Mouse (Mus musculus) hindbrain, embryonic 15.5 days (tissue): ENCODE measurements at regions not wholly inside any gene's neighbourhood (a gene's known extent, or its start where the extent isn't known, plus 50 kb on each side); places are given as distances from the start of the nearest gene placed in this dataset.

Experiments used
- ATAC-seq: fragments of 200-750 bp; cut with Nextera tagmentation; 2 replicates; pipeline ENCODE4 v1.8.0; 2017; ENCODE audit warnings: low read depth, moderate number of reproducible peaks, moderate TSS enrichment; ENCODE audit not compliant: low FRiP score
- H3K27ac ChIP-seq: fragments of 300-500 bp; sonication (generic); replicated peaks from 2 replicates; pipeline ENCODE4 v1.5.1; 2015; ENCODE audit warnings: mild to moderate bottlenecking, inconsistent platforms
- H3K27me3 ChIP-seq: fragments of 300-500 bp; sonication (generic); 2 replicates; pipeline ENCODE4 v1.6.1; 2015; ENCODE audit warnings: control low read depth, inconsistent platforms
- H3K36me3 ChIP-seq: fragments of 300-500 bp; sonication (generic); 2 replicates; pipeline ENCODE4 v1.6.1; 2015; ENCODE audit warnings: control low read depth, inconsistent platforms
- H3K4me1 ChIP-seq: fragments of 300-500 bp; sonication (generic); replicated peaks from 2 replicates; pipeline ENCODE4 v1.6.1; 2015; ENCODE audit warnings: control low read depth, inconsistent platforms
- H3K4me2 ChIP-seq: fragments of 300-500 bp; sonication (generic); 2 replicates; pipeline ENCODE4 v1.6.1; 2015; ENCODE audit warnings: moderate library complexity, mild to moderate bottlenecking, inconsistent platforms
- H3K4me3 ChIP-seq: fragments of 300-500 bp; sonication (generic); 2 replicates; pipeline ENCODE4 v1.5.1; 2015; ENCODE audit warnings: mild to moderate bottlenecking, inconsistent platforms
- H3K9ac ChIP-seq: fragments of 300-500 bp; sonication (generic); 2 replicates; pipeline ENCODE4 v1.6.1; 2015; ENCODE audit warnings: inconsistent platforms
- H3K9me3 ChIP-seq: fragments of 300-500 bp; sonication (generic); 2 replicates; pipeline ENCODE4 v1.6.1; 2016; ENCODE audit warnings: control low read depth, inconsistent platforms
- WGBS: fragments of 180-500 bp; shearing (Covaris S2); methylation state at CpG from one replicate; pipeline ENCODE4 v1.1.7; 2015; 5-methylcytosine and 5-hydroxymethylcytosine counted together

DNA sequence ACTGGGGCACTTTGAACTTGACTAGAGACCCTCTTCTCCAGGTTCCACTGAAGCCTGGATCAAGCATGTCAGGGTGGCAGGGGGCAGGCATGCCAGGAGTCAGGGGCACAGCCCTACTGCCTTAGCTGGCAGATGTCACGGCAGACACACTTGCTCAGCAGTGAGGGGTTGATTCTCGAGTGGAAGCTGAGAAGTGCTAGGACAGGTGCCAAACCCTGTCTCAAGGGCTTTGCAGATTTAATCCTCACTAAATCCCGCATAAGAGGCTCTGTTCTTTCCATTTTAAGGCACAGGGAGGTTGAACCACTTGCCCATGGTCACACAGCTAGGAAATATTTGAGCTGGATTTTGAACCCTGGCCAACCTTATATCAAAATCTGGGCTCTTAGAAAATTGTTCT, 223.5 kb upstream of the Mvb12b start:
- Histone ChIP-seq H3K27ac (no peak overlapping the region), H3K36me3 (no peaks in the 10 kb centered on the region), H3K9me3 (no peaks in the 10 kb centered on the region), H3K4me2 (no peak overlapping the region), H3K27me3 (no peaks in the 10 kb centered on the region), H3K4me1 (peaks cover 26% of the 10 kb centered on the region), H3K9ac (no peak overlapping the region), H3K4me3 (no peak overlapping the region)
- no peak for ATAC-seq
- WGBS: 47% methylated on average over 3 of the region's 3 CpGs

DNA sequence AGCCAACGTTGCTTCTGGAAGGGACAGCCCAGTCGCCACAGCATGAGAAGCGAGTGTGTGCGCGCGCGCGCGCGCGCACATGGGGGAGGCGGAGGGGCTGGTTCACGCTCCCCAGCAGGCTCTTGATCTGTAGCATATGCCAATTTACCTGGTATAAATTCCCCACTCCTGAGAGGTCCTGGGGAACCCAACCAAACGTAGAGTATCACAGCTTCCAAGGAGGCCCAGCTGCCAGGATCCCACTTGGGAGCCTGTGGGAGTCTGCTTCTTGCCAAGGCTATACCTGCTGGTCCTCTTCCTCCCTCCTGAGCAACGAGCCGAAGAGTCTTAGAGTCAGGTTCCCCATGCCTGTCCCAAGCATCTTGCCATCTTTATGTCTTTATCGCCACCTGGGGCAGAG, 222.8 kb upstream of the Mvb12b start:
- no peaks in the 10 kb centered on the region for H3K9me3 ChIP-seq
- H3K4me2 ChIP-seq: no peak overlapping the region
- H3K27ac ChIP-seq: no peak overlapping the region
- ATAC-seq: no peak
- H3K4me3 ChIP-seq: no peak overlapping the region
- H3K36me3 ChIP-seq: no peaks in the 10 kb centered on the region
- peaks cover 33% of the 10 kb centered on the region for H3K4me1 ChIP-seq
- no peaks in the 10 kb centered on the region for H3K27me3 ChIP-seq
- no peak overlapping the region for H3K9ac ChIP-seq
- 74% methylated on average over 17 of the region's 17 CpGs for WGBS

DNA sequence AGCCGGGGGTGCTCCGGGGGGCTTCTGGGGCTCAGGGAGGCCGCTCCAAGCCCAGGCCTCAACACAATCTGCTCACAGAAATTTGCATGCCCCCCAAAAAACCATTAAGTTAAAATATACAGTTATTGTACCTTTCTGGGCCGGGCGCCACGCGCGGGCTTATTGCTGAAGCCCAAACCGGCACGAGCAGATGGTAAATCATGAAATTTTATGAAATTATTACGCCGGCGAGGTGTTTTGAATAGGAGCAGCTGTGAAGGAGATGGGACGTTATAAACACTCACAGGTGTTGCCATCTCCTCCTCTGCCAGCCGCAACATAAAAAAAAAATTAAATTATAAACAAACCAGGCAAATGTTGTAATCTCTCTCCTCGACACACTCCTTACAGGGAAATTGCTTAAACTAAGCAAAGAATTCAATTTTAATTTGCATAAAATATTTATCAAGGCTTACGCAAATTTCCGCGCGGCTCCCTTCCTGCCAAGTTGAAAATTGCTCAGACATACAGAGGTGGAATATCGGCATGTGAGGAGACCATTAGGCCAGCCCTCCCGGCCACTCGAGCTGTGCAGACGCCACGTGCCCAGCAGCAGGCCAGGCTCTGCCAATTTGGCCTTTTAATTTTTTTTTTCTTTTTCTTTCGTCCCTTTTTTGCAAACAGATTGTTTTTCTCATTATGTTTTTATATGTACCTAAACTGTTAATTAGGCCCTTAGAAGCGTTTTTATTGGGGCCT, 220.0 kb upstream of the Mvb12b start:
- H3K4me3 ChIP-seq: no peak overlapping the region
- H3K36me3 ChIP-seq: no peaks in the 10 kb centered on the region
- peak overlapping the region; percentile 48 for H3K4me2 ChIP-seq
- H3K4me1 ChIP-seq: peaks cover 39% of the 10 kb centered on the region
- H3K9me3 ChIP-seq: no peaks in the 10 kb centered on the region
- peak overlapping the region; percentile 90 for H3K27ac ChIP-seq
- no peaks in the 10 kb centered on the region for H3K27me3 ChIP-seq
- no peak overlapping the region for H3K9ac ChIP-seq
- WGBS: 33% methylated on average over 27 of the region's 27 CpGs
- ATAC-seq: no peak

DNA sequence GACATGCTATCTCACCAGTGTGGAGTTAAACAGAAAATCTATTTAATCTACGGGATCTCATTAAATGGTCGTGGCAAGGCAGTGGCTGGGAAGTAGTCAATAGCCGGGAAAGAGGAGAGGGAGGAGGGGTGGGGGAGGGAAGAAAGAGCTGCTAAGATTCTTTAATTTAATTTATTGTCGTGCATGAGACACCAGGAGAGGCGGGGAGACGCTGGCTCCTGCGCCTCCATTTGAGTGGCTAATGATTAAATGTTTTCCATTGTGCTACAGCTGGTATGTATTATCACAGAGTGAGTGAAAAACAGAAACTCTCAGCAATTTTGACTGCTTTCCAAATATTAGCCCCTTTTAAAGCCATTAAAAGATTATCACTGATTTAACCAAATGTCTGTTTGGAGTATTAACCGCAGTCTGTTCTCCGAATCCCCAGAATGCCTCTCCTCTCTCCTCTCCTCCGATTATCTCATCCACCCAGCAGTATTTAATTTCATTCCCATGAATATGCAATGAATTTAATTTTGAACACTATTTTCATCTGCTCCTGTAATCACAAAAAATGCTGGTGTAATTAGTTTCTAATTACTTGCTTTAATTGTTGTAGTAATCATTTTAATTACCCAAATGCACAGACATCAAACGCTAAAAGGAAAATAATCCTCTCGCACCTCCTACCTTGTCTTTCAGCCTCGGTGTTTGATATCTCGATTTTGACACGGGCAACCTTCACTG, 219.3 kb upstream of the Mvb12b start:
- 18% methylated on average over 15 of the region's 15 CpGs for WGBS
- H3K36me3 ChIP-seq: no peaks in the 10 kb centered on the region

DNA sequence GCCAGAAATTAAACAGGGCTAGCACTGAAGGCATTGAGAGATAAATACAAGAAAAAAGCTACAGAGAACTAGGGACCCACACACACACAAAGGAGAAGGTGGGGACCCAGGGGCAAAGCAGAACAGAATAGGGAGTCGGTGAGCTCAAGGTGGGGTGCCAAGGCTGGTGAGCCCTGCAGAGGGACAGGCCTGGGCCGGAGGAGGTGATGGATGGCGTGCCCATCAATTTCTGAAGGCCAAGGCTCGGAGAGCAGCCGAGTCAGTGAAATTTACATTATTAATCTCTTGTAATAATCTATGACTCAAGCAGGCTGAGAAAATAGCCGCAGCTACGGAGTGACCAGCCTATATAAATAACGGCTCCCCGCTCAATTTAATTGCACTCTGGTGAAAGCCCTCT, 218.5 kb upstream of the Mvb12b start:
- peak overlapping the region; percentile 19 for H3K4me3 ChIP-seq
- H3K9ac ChIP-seq: peak overlapping the region; percentile 37
- H3K4me2 ChIP-seq: peak overlapping the region; percentile 48
- H3K36me3 ChIP-seq: no peaks in the 10 kb centered on the region
- WGBS: 19% methylated on average over 9 of the region's 9 CpGs
- no peaks in the 10 kb centered on the region for H3K9me3 ChIP-seq
- ATAC-seq: peak; percentile 46; the same call in 1 of the 2 replicates
- H3K27ac ChIP-seq: peak overlapping the region; percentile 90
- peaks cover 39% of the 10 kb centered on the region for H3K4me1 ChIP-seq
- no peaks in the 10 kb centered on the region for H3K27me3 ChIP-seq

More for the DNA sequence above, 219.3 kb upstream of the Mvb12b start:
- peak overlapping the region; percentile 19 for H3K4me3 ChIP-seq
- H3K27ac ChIP-seq: peak overlapping the region; percentile 90
- H3K4me2 ChIP-seq: peak overlapping the region; percentile 48
- peak overlapping the region; percentile 37 for H3K9ac ChIP-seq
- ATAC-seq: peak; percentile 49
- H3K4me1 ChIP-seq: peaks cover 39% of the 10 kb centered on the region
- H3K9me3 ChIP-seq: no peaks in the 10 kb centered on the region
- no peaks in the 10 kb centered on the region for H3K27me3 ChIP-seq

DNA sequence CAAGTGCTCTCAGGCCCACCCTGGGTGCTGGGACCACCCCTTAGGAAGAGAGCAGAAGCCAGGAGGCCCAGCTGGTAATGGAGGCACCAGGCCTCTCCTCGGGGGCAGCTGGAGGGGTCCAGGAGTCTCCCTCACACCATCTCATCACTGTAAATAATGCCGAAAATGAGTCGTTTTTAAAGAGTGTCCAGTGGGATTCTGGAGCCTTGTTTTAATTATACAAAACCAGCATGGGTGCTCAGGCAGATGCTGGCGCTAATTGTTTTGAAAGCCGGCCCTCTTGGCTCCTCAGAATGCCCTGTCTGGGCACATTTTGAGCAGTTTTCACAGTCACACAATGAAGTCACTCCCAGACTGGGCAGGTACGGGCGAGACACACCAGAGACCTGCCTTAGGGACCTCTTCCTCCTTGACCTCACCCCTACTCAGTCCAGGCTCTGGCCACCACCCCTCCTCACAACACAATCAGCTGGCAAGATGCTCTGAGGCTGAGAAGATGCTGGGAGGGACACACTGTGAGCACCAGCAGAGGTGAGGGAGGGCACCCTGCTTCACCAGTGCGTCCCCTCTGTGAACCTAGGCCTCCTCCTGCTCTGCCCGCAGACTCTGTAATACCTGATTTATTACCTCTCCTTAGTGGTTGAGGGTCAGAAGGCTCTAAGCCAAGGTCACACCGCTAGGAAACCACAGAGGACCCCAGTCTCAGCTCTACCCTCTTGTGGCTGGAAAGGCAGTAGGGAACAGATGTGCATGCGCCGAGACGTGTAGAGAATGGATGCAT, 217.7 kb upstream of the Mvb12b start:
- Histone ChIP-seq H3K4me2 (peak overlapping the region; percentile 48), H3K4me3 (no peak overlapping the region), H3K36me3 (no peaks in the 10 kb centered on the region), H3K4me1 (peaks cover 39% of the 10 kb centered on the region), H3K9me3 (no peaks in the 10 kb centered on the region), H3K27me3 (no peaks in the 10 kb centered on the region), H3K9ac (peak overlapping the region; percentile 37; the same call in 1 of the 2 replicates), H3K27ac (peak overlapping the region; percentile 90)
- WGBS: 34% methylated on average over 13 of the region's 13 CpGs
- 0 out of 2 replicates have a peak, but pooled peaks have one; percentile 7 for ATAC-seq

DNA sequence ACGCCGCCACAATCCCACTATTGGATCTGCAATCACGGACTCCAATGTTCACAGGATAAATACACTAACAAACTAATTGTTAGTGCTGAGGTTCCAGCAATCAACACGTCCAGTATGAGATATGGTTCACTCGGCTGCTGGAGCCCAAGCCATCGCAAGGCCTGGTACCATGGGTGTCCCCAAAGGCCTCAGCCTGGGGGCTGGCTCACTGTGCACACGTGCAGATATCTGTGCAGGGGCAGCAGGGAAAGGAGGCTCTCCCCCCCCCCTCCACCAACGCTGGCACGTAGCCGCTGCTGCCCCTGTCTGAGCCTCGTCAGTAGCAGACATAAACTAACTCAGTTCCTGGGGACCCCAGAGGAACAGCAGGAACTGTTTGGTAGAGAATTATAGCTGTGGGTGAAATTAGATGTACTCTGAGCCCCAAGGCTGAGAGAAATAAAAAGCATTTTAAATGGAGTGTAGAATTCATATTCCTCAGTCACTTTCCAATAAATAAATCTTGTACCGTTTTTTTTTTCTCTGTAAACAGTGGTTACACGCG, 210.3 kb upstream of the Mvb12b start:
- no peaks in the 10 kb centered on the region for H3K36me3 ChIP-seq
- peaks cover 13% of the 10 kb centered on the region for H3K4me1 ChIP-seq
- H3K4me2 ChIP-seq: no peak overlapping the region
- 40% methylated on average over 14 of the region's 14 CpGs for WGBS
- ATAC-seq: no peak
- no peak overlapping the region for H3K9ac ChIP-seq
- peak overlapping the region; percentile 60 for H3K27ac ChIP-seq
- no peak overlapping the region for H3K4me3 ChIP-seq
- H3K27me3 ChIP-seq: no peaks in the 10 kb centered on the region
- no peaks in the 10 kb centered on the region for H3K9me3 ChIP-seq

DNA sequence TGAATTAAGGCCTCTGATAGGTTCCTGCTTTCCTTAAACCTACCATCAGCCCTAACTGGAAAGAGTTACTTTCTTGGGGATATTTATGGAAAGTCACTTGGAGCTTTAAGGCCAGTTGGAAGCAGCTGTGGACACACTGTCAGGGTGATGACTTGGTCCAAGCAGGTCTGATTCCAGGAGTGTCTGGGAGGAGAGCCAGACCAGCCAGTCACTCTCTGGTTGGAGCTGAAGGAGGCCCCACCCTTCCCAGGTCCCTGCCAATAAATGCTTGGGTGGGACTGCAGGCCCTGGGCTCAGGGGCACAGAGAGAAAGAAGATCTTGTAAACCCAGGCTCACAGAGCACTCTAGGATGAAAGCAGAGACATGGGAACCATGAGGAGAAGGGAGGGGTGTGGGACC, 208.8 kb upstream of the Mvb12b start:
- H3K4me3 ChIP-seq: no peak overlapping the region
- H3K27ac ChIP-seq: no peak overlapping the region
- H3K9ac ChIP-seq: no peak overlapping the region
- H3K36me3 ChIP-seq: no peaks in the 10 kb centered on the region
- no peaks in the 10 kb centered on the region for H3K9me3 ChIP-seq
- no peaks in the 10 kb centered on the region for H3K27me3 ChIP-seq
- no peak for ATAC-seq
- no peak overlapping the region for H3K4me2 ChIP-seq
- peaks cover 21% of the 10 kb centered on the region for H3K4me1 ChIP-seq

DNA sequence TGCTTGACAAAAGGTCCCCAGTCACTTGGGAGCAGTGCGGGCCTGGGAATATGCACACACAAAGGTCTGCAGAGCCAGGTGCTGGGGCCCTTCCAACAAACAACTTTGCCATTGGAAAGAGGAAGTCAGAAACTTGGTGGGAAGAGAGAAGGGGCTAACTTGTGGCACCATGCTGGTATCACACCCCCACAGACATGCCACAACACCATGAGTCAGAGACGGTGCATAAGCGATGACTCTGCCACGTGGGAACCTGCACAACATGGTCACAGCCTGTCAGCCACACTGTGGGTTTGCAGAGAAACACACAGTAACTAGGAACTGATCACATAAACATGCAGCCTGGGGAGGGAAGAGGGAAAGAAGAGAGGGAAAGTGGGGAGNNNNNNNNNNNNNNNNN, 201.1 kb upstream of the Mvb12b start:
- Histone ChIP-seq H3K27me3 (no peaks in the 10 kb centered on the region), H3K4me3 (no peak overlapping the region), H3K4me2 (no peak overlapping the region), H3K9ac (no peak overlapping the region), H3K9me3 (no peaks in the 10 kb centered on the region), H3K27ac (no peak overlapping the region), H3K4me1 (peaks cover 23% of the 10 kb centered on the region), H3K36me3 (no peaks in the 10 kb centered on the region)
- WGBS: 41% methylated on average over 4 of the region's 4 CpGs
- ATAC-seq: no peak

DNA sequence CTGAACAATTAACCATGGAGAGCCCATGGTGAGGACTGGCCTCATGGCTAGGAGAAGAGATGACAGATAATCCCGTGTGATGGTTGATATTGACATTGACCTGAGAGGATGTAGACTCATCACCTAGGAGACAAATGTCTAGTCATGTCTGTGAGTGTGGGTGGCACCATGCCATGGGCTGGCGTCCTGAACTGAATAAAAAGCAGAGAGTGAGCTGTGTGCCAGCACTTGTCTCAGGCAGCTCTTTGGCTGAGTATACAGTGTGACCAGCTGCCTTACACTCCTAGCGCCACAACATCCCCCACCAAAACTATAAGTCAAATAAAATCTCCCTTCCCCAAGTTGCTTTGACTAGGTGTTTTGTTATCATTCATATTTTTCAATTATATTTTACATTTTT, 198.4 kb upstream of the Mvb12b start:
- H3K36me3 ChIP-seq: no peaks in the 10 kb centered on the region
- H3K27me3 ChIP-seq: no peaks in the 10 kb centered on the region
- H3K4me1 ChIP-seq: 0 out of 2 replicates have a peak, but pooled peaks cover 14% of the 10 kb centered on the region
- H3K4me3 ChIP-seq: no peak overlapping the region
- ATAC-seq: peak; percentile 63
- no peak overlapping the region for H3K9ac ChIP-seq
- H3K4me2 ChIP-seq: no peak overlapping the region
- 48% methylated on average over 3 of the region's 3 CpGs for WGBS
- H3K27ac ChIP-seq: no peak overlapping the region
- no peaks in the 10 kb centered on the region for H3K9me3 ChIP-seq

DNA sequence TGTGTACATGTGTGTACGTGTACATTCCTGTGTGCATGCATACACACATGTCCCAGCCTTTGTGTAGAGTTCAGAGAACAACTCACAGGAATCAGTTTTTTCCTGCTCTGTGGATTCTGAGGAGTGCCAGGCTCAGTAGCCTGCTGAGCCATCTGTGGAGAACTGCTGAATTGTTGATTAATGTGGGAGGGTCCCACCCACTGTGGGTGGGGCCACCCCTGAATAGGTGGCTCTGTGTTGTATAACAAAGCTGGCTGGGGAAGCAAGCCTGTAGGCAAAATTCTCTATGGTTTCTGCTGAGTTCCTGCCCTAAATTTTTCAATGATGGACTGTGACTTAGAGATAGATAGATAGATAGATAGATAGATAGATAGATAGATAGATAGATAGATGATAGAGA, 196.8 kb upstream of the Mvb12b start:
- ATAC-seq: no peak
- 0 out of 2 replicates have a peak, but pooled peaks cover 14% of the 10 kb centered on the region for H3K4me1 ChIP-seq
- H3K9me3 ChIP-seq: no peaks in the 10 kb centered on the region
- no peaks in the 10 kb centered on the region for H3K36me3 ChIP-seq
- 49% methylated on average over 1 of the region's 1 CpGs for WGBS
- H3K4me3 ChIP-seq: no peak overlapping the region
- no peak overlapping the region for H3K27ac ChIP-seq
- H3K4me2 ChIP-seq: no peak overlapping the region
- no peaks in the 10 kb centered on the region for H3K27me3 ChIP-seq
- no peak overlapping the region for H3K9ac ChIP-seq

DNA sequence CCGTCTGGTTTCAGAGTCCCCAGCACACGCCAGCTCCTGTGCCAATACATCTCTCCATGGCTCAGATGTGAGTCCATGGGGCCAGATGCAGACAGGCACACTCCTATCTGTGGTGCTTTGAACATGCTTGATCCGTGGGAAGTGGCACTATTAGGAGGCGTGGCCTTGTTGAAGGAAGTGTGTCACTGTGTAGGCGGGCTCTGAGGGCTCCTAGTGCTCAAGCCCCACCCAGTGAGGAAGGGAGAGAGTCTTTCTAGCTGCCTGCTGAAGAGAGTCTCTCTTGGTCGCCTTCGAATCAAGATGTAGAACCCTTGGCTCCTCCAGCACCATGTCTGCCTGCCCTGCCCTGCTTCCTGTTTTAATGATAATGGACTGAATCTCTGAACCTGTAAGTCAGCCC, 194.7 kb upstream of the Mvb12b start:
- H3K27ac ChIP-seq: no peak overlapping the region
- H3K4me1 ChIP-seq: peaks cover 26% of the 10 kb centered on the region
- H3K27me3 ChIP-seq: no peaks in the 10 kb centered on the region
- WGBS: 88% methylated on average over 7 of the region's 7 CpGs
- H3K4me3 ChIP-seq: no peak overlapping the region
- H3K9me3 ChIP-seq: no peaks in the 10 kb centered on the region
- H3K4me2 ChIP-seq: no peak overlapping the region
- H3K9ac ChIP-seq: no peak overlapping the region
- no peaks in the 10 kb centered on the region for H3K36me3 ChIP-seq
- no peak for ATAC-seq
